Mouse (Mus musculus): ENCODE measurements at regions not wholly inside any gene's neighbourhood (a gene's known extent, or its start where the extent isn't known, plus 50 kb on each side); places are given as distances from the start of the nearest gene placed in this dataset.

- no peak for TF ChIP-seq EP300 (IDR thresholded peaks at IDR 0.05; ENCODE audit: low read depth)
- no peak for TF ChIP-seq CTCF (IDR thresholded peaks at IDR 0.05; ENCODE audit: low read depth)
Observed at GRCm38 (mm10) chr16:24199408-24200167, 193.7 kb upstream of the Lpp start.

All from heart, postnatal 0 days (tissue).